Mouse (Mus musculus): Measurements from ENCODE around the gene Mamdc4.
A peak's percentile ranks its signal among the peaks of the same experiment; 100 is the strongest.

- TF ChIP-seq POLR2A (IDR thresholded peaks at IDR 0.05; ENCODE audit: insufficient read length, low read depth) (no peak), E2F4 (IDR thresholded peaks at IDR 0.05; ENCODE audit: insufficient read depth) (no peak), TCF12 (IDR thresholded peaks at IDR 0.05; ENCODE audit: insufficient read depth, poor library complexity, severe bottlenecking) (peak; percentile 72), REST (IDR thresholded peaks at IDR 0.05; ENCODE audit: insufficient read depth, insufficient read length) (no peak), MYOD1 (IDR thresholded peaks at IDR 0.05; ENCODE audit: control insufficient read depth in 1 of 3, insufficient read length in 2 of 3, low read depth in 2 of 3) (peak; percentile 46 to 89 (median 79)), USF1 (IDR thresholded peaks at IDR 0.05; ENCODE audit: low read depth) (no peak), MAX (IDR thresholded peaks at IDR 0.05; ENCODE audit: low read depth) (no peak), POLR2AphosphoS2 (IDR thresholded peaks at IDR 0.05; ENCODE audit: insufficient read length, low read depth) (peak; percentile 18), TCF3 (IDR thresholded peaks at IDR 0.05; ENCODE audit: insufficient read length, low read depth) (no peak)
These were observed 32.8 kb downstream of the Mamdc4 start for GRCm38 (mm10) chr2:25541644-25542367.
